Mouse (Mus musculus): ENCODE measurements around the gene Med1.
A peak's percentile ranks its signal among the peaks of the same experiment; 100 is the strongest.
"Not testable (repeated sequence)": the region's sequence is repeated elsewhere in the genome, so short reads cannot be mapped to it uniquely, and the experiment has no call there.

Med1 gene

GRCm38 (mm10) chr11:98192901-98193805 lies at the start of gene Med1:
TSS of gene Med1 (minus strand) at chr11:98193293.
- peak; percentile 93 for DNase-seq

- DNase-seq, result no peak
Measured at GRCm38 (mm10) chr11:98238995-98239394, 45.9 kb upstream of the Med1 start.

GRCm38 (mm10) chr11:98238416-98238815 lies 45.3 kb upstream of the Med1 start:
- no peak for DNase-seq

- no peak for DNase-seq
Measured at GRCm38 (mm10) chr11:98226349-98226748, 33.3 kb upstream of the Med1 start.

- DNase-seq, result no peak
Measured at GRCm38 (mm10) chr11:98213311-98213710, 20.2 kb upstream of the Med1 start.

GRCm38 (mm10) chr11:98209661-98210060 lies 16.6 kb upstream of the Med1 start:
- DNase-seq, result not testable (repeated sequence)

GRCm38 (mm10) chr11:98206281-98206680 lies 13.2 kb upstream of the Med1 start:
- DNase-seq, result not testable (repeated sequence)

- DNase-seq, result no peak
Measured at GRCm38 (mm10) chr11:98205463-98205862, 12.4 kb upstream of the Med1 start.

GRCm38 (mm10) chr11:98203931-98204421 lies 10.9 kb upstream of the Med1 start:
- DNase-seq, result peak; percentile 49

GRCm38 (mm10) chr11:98203351-98203911 lies 10.3 kb upstream of the Med1 start:
- peak; percentile 77 for DNase-seq

- DNase-seq, result peak; percentile 97
Measured at GRCm38 (mm10) chr11:98202641-98203350, 9.7 kb upstream of the Med1 start, which contains the start of gene Cdk12. TSS of gene Cdk12 (plus strand) at chr11:98203059.

- DNase-seq, result peak; percentile 47
Measured at GRCm38 (mm10) chr11:98201791-98202640, 8.9 kb upstream of the Med1 start.

GRCm38 (mm10) chr11:98190820-98191219 lies 2.3 kb downstream of the Med1 start:
- no peak for DNase-seq

- no peak for DNase-seq
Measured at GRCm38 (mm10) chr11:98187640-98188395, 5.3 kb downstream of the Med1 start.

GRCm38 (mm10) chr11:98182149-98182548 lies 10.9 kb downstream of the Med1 start:
- not testable (repeated sequence) for DNase-seq

- DNase-seq, result no peak
Measured at GRCm38 (mm10) chr11:98168400-98168799, 24.7 kb downstream of the Med1 start.

GRCm38 (mm10) chr11:98155094-98155493 lies 38.0 kb downstream of the Med1 start:
- no peak for DNase-seq

- no peak for DNase-seq
Measured at GRCm38 (mm10) chr11:98150625-98151156, 42.4 kb downstream of the Med1 start.

GRCm38 (mm10) chr11:98149786-98150624 lies 43.1 kb downstream of the Med1 start, which contains the start of gene Fbxl20:
TSS of gene Fbxl20 (minus strand) at chr11:98150403.
- DNase-seq, result peak; percentile 88

GRCm38 (mm10) chr11:98149304-98149750 lies 43.8 kb downstream of the Med1 start:
- DNase-seq, result peak; percentile 93

All from kidney, adult 18-20 months (tissue).